Mouse (Mus musculus): Measurements from ENCODE around the gene Grk5.

- peak; percentile 17; the same call in 1 of the 2 replicates for TF ChIP-seq CTCF (IDR thresholded peaks at IDR 0.05; ENCODE audit: low read depth, low read length)
- no peak for TF ChIP-seq TAL1 (conservative IDR thresholded peaks at IDR 0.05; ENCODE audit: low read depth, low read length)
Measured at GRCm38 (mm10) chr19:61110184-61110583, 220.6 kb downstream of the Grk5 start.
